22 mouse cellular contexts compared by ENCODE assay signal in the genomic region with DNA sequence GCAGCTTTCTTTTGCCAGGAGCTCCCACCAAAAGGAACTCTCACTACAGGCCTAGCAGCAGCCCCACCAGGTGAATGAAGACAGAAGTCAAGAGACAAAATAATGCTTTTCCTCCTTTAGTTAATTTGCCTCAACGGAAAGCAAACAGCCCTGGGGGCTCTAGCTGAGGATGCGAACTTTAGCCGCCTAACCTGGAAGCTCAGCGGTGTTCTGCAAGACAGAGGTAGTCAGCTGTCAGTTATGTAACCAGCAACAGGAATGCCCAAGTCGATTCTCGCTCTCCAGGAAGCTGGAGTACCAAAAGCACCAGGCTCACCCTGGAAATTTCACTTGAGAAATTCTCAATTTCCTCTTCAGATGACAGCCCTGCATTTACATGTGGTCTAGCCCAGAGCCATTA. TPM values are rescaled to one million over a fixed set of nuclear protein-coding genes. Genes with fewer than 3 reads are reported as not detected.
DNase-seq lines count a peak whose midpoint lies in the region; ATAC-seq and TF ChIP-seq lines count a peak whose summit lies in the region.
"Had no signal": no experiment of that assay in that cellular context is flagged by ENCODE, and none has a peak within 500 bp of the region (broad histone marks: within the 10 kb centered on the region; RNA-seq: fewer than 3 reads in every experiment).

No protein-coding gene starts in this region.

- H3K27ac ChIP-seq in embryonic facial prominence, embryonic 11.5 days (replicated peaks; ENCODE audit: low read depth, low read length): no peak overlapping the region
- H3K27ac ChIP-seq in embryonic facial prominence, embryonic 10.5 days (replicated peaks): no peak overlapping the region
- no peak overlapping the region for H3K27ac ChIP-seq in lung, postnatal 0 days (ENCODE audit: low read length)
- H3K27ac ChIP-seq: embryonic facial prominence, embryonic 12.5 days; forebrain, embryonic 13.5 days; forebrain, embryonic 15.5 days had no signal

- TF ChIP-seq EP300 in lung, postnatal 0 days (IDR thresholded peaks at IDR 0.05): no peak

- DNase-seq in embryonic facial prominence, embryonic 11.5 days (ENCODE audit: low spot score): peak; percentile 26
- no peak for DNase-seq in embryonic facial prominence, embryonic 10.5 days (ENCODE audit: low spot score)
- peak; percentile 28 for DNase-seq in kidney, adult 9 months
- DNase-seq in kidney, postnatal 10 days: no peak
- DNase-seq in lung, postnatal 0 days (ENCODE audit: low spot score): peak; percentile 43
- DNase-seq in lung, adult 18-20 months: no peak
- DNase-seq: adrenal gland, adult 8-10 months; B cell, adult 2 months; cerebellum, adult 11-12 months; cerebellum, adult 2 months; cerebellum, adult 9-10 months; cerebellum, postnatal 10 days; cerebellum, postnatal 25 days; forebrain, postnatal 0 days had no signal

- no peaks in the 10 kb centered on the region for H3K27me3 ChIP-seq in embryonic facial prominence, embryonic 11.5 days (ENCODE audit: control insufficient read depth, insufficient read depth, low read length)
- no peaks in the 10 kb centered on the region for H3K27me3 ChIP-seq in embryonic facial prominence, embryonic 10.5 days (replicated peaks; ENCODE audit: low read depth, poor library complexity, severe bottlenecking)
- no peaks in the 10 kb centered on the region for H3K27me3 ChIP-seq in lung, postnatal 0 days (replicated peaks; ENCODE audit: insufficient read depth, low read length)
- H3K27me3 ChIP-seq: CH12.LX; embryonic facial prominence, embryonic 12.5 days; forebrain, embryonic 13.5 days; forebrain, embryonic 15.5 days; Patski had no signal

- H3K36me3 ChIP-seq in embryonic facial prominence, embryonic 11.5 days (replicated peaks; ENCODE audit: control insufficient read depth, insufficient read depth, low read depth, low read length): no peaks in the 10 kb centered on the region
- no peaks in the 10 kb centered on the region for H3K36me3 ChIP-seq in embryonic facial prominence, embryonic 10.5 days (replicated peaks)
- no peaks in the 10 kb centered on the region for H3K36me3 ChIP-seq in lung, postnatal 0 days (ENCODE audit: insufficient read depth, low read length)
- H3K36me3 ChIP-seq: embryonic facial prominence, embryonic 12.5 days; forebrain, embryonic 15.5 days; G1E had no signal

- no peak overlapping the region for H3K9ac ChIP-seq in embryonic facial prominence, embryonic 11.5 days (replicated peaks; ENCODE audit: low read length)
- H3K9ac ChIP-seq in lung, postnatal 0 days (replicated peaks; ENCODE audit: low read depth): no peak overlapping the region
- H3K9ac ChIP-seq: embryonic facial prominence, embryonic 12.5 days; forebrain, embryonic 13.5 days; forebrain, embryonic 15.5 days; forebrain, postnatal 0 days had no signal

- no peak overlapping the region for H3K4me2 ChIP-seq in embryonic facial prominence, embryonic 11.5 days (ENCODE audit: low read depth, low read length)
- H3K4me2 ChIP-seq in lung, postnatal 0 days (replicated peaks; ENCODE audit: low read depth, low read length): no peak overlapping the region
- H3K4me2 ChIP-seq: embryonic facial prominence, embryonic 12.5 days; forebrain, embryonic 13.5 days; forebrain, embryonic 15.5 days had no signal

- 42% methylated on average over 6 of the region's 6 CpGs for WGBS in embryonic facial prominence, embryonic 11.5 days
- WGBS in embryonic facial prominence, embryonic 10.5 days: 45% methylated on average over 6 of the region's 6 CpGs
- 48% methylated on average over 6 of the region's 6 CpGs for WGBS in lung, postnatal 0 days

- no peaks in the 10 kb centered on the region for H3K9me3 ChIP-seq in embryonic facial prominence, embryonic 11.5 days (replicated peaks; ENCODE audit: control insufficient read depth, low read length)
- no peaks in the 10 kb centered on the region for H3K9me3 ChIP-seq in embryonic facial prominence, embryonic 10.5 days
- no peaks in the 10 kb centered on the region for H3K9me3 ChIP-seq in lung, postnatal 0 days (ENCODE audit: low read length)
- H3K9me3 ChIP-seq: embryonic facial prominence, embryonic 12.5 days; forebrain, embryonic 13.5 days; forebrain, embryonic 15.5 days had no signal

- H3K4me3 ChIP-seq in embryonic facial prominence, embryonic 11.5 days (ENCODE audit: low read depth, low read length): no peak overlapping the region
- H3K4me3 ChIP-seq in embryonic facial prominence, embryonic 10.5 days: no peak overlapping the region
- H3K4me3 ChIP-seq in lung, postnatal 0 days (ENCODE audit: low read depth, low read length): no peak overlapping the region
- H3K4me3 ChIP-seq: embryonic facial prominence, embryonic 12.5 days; forebrain, embryonic 13.5 days; forebrain, embryonic 15.5 days had no signal

- no peak for TF ChIP-seq CTCF in lung, postnatal 0 days (IDR thresholded peaks at IDR 0.05)

- ATAC-seq in embryonic facial prominence, embryonic 11.5 days (replicated peaks; ENCODE audit: insufficient number of reproducible peaks, low FRiP score, low TSS enrichment, low read depth): no peak
- no peak for ATAC-seq in lung, postnatal 0 days
- ATAC-seq: activated CD4-positive, CD25-positive, alpha-beta regulatory T cell, adult 4 months; CD4-positive, CD25-positive, alpha-beta regulatory T cell, adult 4 months; forebrain, embryonic 13.5 days; forebrain, embryonic 15.5 days; forebrain, postnatal 0 days; Patski had no signal

- H3K4me1 ChIP-seq in embryonic facial prominence, embryonic 11.5 days (ENCODE audit: control insufficient read depth, insufficient read depth, low read length): no peaks in the 10 kb centered on the region
- peaks cover 31% of the 10 kb centered on the region for H3K4me1 ChIP-seq in embryonic facial prominence, embryonic 10.5 days
- H3K4me1 ChIP-seq in lung, postnatal 0 days (ENCODE audit: insufficient read depth, low read depth, low read length): 0 out of 2 replicates have a peak, but pooled peaks cover 2% of the 10 kb centered on the region
- H3K4me1 ChIP-seq: forebrain, embryonic 13.5 days; forebrain, embryonic 15.5 days had no signal

RNA-seq across cellular contexts. Expression of a gene that starts 36.6 kb away (rescaled TPM):
- polyA plus RNA-seq in embryonic facial prominence, embryonic 11.5 days (2014; fragmentation: Nextera tagmentation; extraction: Ambion mirVana): 27.8 and 28.8 TPM in 2 replicates
- 22.0 and 23.2 TPM in 2 replicates for polyA plus RNA-seq in embryonic facial prominence, embryonic 10.5 days (2016; fragmentation: Nextera tagmentation; extraction: Ambion mirVana)
- 18.3 and 20.1 TPM in 2 replicates for polyA plus RNA-seq in lung, postnatal 0 days (2015; fragmentation: Nextera tagmentation; extraction: Ambion mirVana)
- polyA plus RNA-seq: G1E had no signal

Comparison
In these comparisons a context has a peak if more than half of its experiments do, and no peak if none do; other contexts are left out.
1. DNase-seq: peak in embryonic facial prominence, embryonic 11.5 days (single experiment), kidney, adult 9 months (single experiment) and lung, postnatal 0 days (single experiment); none in embryonic facial prominence, embryonic 10.5 days (single experiment), kidney, postnatal 10 days (single experiment) and lung, adult 18-20 months (0 of 2).